Mouse (Mus musculus) MEL (cell line): Measurements from ENCODE around the gene Dlx4. TPM values are rescaled to one million over a fixed set of nuclear protein-coding genes. Genes with fewer than 3 reads are reported as not detected.

Source experiments
- DNase-seq: peaks from one replicate; pipeline ENCODE4 v3.0.0; 2011; ENCODE audit warnings: low read depth, low spot score
- H3K27ac ChIP-seq: 2 replicates; pipeline ENCODE4 v1.5.1; 2012; ENCODE audit warnings: low read depth, mild to moderate bottlenecking, control low read depth, low read length, moderate library complexity; ENCODE audit not compliant: control insufficient read depth
- H3K27me3 ChIP-seq, 2 experiments: fragments of 150-350 bp in 1 of 2; sonication (generic) in 1 of 2; 2 replicates each; pipeline ENCODE4 v1.6.1; 2012; ENCODE audit warnings: low read length in 2 of 2, mild to moderate bottlenecking in 2 of 2, improper control_type of control experiment in 1 of 2, moderate library complexity in 1 of 2; ENCODE audit not compliant: insufficient read depth in 2 of 2, control insufficient read depth in 1 of 2
- H3K36me3 ChIP-seq, 2 experiments: 2 replicates each; pipeline ENCODE4 v1.6.1; 2012 to 2014; ENCODE audit warnings: low read length in 2 of 2, improper control_type of control experiment in 1 of 2, inconsistent platforms in 1 of 2, mild to moderate bottlenecking in 1 of 2; ENCODE audit not compliant: insufficient read depth in 2 of 2, control insufficient read depth in 1 of 2
- H3K4me1 ChIP-seq, 2 experiments: fragments of 150-350 bp in 1 of 2; sonication (generic) in 1 of 2; 2 replicates each; pipeline ENCODE4 v1.6.1; 2012; ENCODE audit warnings: low read length in 2 of 2, improper control_type of control experiment in 1 of 2, mild to moderate bottlenecking in 1 of 2; ENCODE audit not compliant: insufficient read depth in 2 of 2, control insufficient read depth in 1 of 2
- H3K4me3 ChIP-seq, 2 experiments: fragments of 150-350 bp in 1 of 2; sonication (generic) in 1 of 2; 2 replicates each; pipeline ENCODE4 v1.5.1; 2012; ENCODE audit warnings: low read depth in 2 of 2, low read length in 2 of 2, mild to moderate bottlenecking in 2 of 2, moderate library complexity in 2 of 2, control low read depth in 1 of 2, improper control_type of control experiment in 1 of 2; ENCODE audit not compliant: control insufficient read depth in 1 of 2, insufficient read depth in 1 of 2
- H3K79me2 ChIP-seq: 2 replicates; pipeline ENCODE4 v1.6.1; 2012; ENCODE audit warnings: mild to moderate bottlenecking, low read length, moderate library complexity; ENCODE audit not compliant: control insufficient read depth, poor library complexity, insufficient read depth
- H3K9ac ChIP-seq: 2 replicates; pipeline ENCODE4 v1.6.1; 2012; ENCODE audit warnings: low read depth, mild to moderate bottlenecking, control low read depth, low read length, moderate library complexity; ENCODE audit not compliant: control insufficient read depth, poor library complexity, severe bottlenecking
- H3K9me3 ChIP-seq: fragments of 150-350 bp; sonication (generic); replicated peaks from 2 replicates; pipeline ENCODE4 v1.6.1; 2012; ENCODE audit warnings: mild to moderate bottlenecking, low read length, improper control_type of control experiment, moderate library complexity; ENCODE audit not compliant: insufficient read depth
- BHLHE40 ChIP-seq: IDR thresholded peaks from 2 replicates; pipeline ENCODE4 v1.6.1; 2012; ENCODE audit warnings: low read depth, mild to moderate bottlenecking, inconsistent platforms, low read length, improper control_type of control experiment, borderline replicate concordance
- CHD1 ChIP-seq: IDR thresholded peaks from 2 replicates; pipeline ENCODE4 v1.6.1; 2012; ENCODE audit warnings: low read depth, mild to moderate bottlenecking, inconsistent platforms, low read length, improper control_type of control experiment
- CHD2 ChIP-seq: IDR thresholded peaks from 2 replicates; pipeline ENCODE4 v1.6.1; 2011; ENCODE audit warnings: low read length, improper control_type of control experiment
- E2F4 ChIP-seq: IDR thresholded peaks from 2 replicates; pipeline ENCODE4 v1.6.1; 2011; ENCODE audit warnings: low read depth, low read length, improper control_type of control experiment, borderline replicate concordance
- EP300 ChIP-seq, 2 experiments: IDR thresholded peaks; 2 replicates each; pipeline ENCODE4 v1.6.1; 2011; ENCODE audit warnings: improper control_type of control experiment in 2 of 2, low read length in 2 of 2, low read depth in 1 of 2, mild to moderate bottlenecking in 1 of 2
- ETS1 ChIP-seq: IDR thresholded peaks from 2 replicates; pipeline ENCODE4 v1.6.1; 2012; ENCODE audit warnings: low read depth, mild to moderate bottlenecking, inconsistent platforms, low read length, improper control_type of control experiment, moderate library complexity
- GABPA ChIP-seq: IDR thresholded peaks from 2 replicates; pipeline ENCODE4 v1.6.1; 2012; ENCODE audit warnings: low read depth, mild to moderate bottlenecking, inconsistent platforms, low read length, improper control_type of control experiment, moderate library complexity
- JUND ChIP-seq: IDR thresholded peaks from 2 replicates; pipeline ENCODE4 v1.6.1; 2011; ENCODE audit warnings: low read depth, mild to moderate bottlenecking, improper control_type of control experiment, low read length
- KAT2A ChIP-seq: conservative IDR thresholded peaks from 2 replicates; pipeline ENCODE4 v1.6.1; 2012; ENCODE audit warnings: low read depth, low read length, improper control_type of control experiment, inconsistent platforms
- MAX ChIP-seq: IDR thresholded peaks from 2 replicates; pipeline ENCODE4 v1.6.1; 2011; ENCODE audit warnings: low read length, improper control_type of control experiment
- MEF2A ChIP-seq: IDR thresholded peaks from 2 replicates; pipeline ENCODE4 v1.6.1; 2014; ENCODE audit warnings: low read depth, mild to moderate bottlenecking, inconsistent platforms, low read length, improper control_type of control experiment; ENCODE audit not compliant: poor library complexity, insufficient replicate concordance, severe bottlenecking; ENCODE audit errors: extremely low read depth
- MXI1 ChIP-seq: IDR thresholded peaks from 2 replicates; pipeline ENCODE4 v1.6.1; 2011; ENCODE audit warnings: mild to moderate bottlenecking, low read depth, low read length, improper control_type of control experiment
- MYC ChIP-seq: IDR thresholded peaks from 2 replicates; pipeline ENCODE4 v1.6.1; 2011; ENCODE audit warnings: low read depth, mild to moderate bottlenecking, low read length, improper control_type of control experiment, moderate library complexity
- POLR2A ChIP-seq, 2 experiments: IDR thresholded peaks; 2 replicates each; pipeline ENCODE4 v1.6.1; 2011 to 2012; ENCODE audit warnings: low read length in 2 of 2, mild to moderate bottlenecking in 2 of 2, control low read depth in 1 of 2, improper control_type of control experiment in 1 of 2, low read depth in 1 of 2, moderate library complexity in 1 of 2; ENCODE audit not compliant: control insufficient read depth in 1 of 2, insufficient read depth in 1 of 2, poor library complexity in 1 of 2
- POLR2AphosphoS5 ChIP-seq: IDR thresholded peaks from 2 replicates; pipeline ENCODE4 v1.6.1; 2012; ENCODE audit warnings: low read depth, borderline replicate concordance, mild to moderate bottlenecking, inconsistent platforms, low read length, moderate library complexity, mixed read lengths
- SMC3 ChIP-seq: IDR thresholded peaks from 2 replicates; pipeline ENCODE4 v1.6.1; 2011; ENCODE audit warnings: low read depth, low read length, improper control_type of control experiment
- TAL1 ChIP-seq: IDR thresholded peaks from 2 replicates; pipeline ENCODE4 v1.6.1; 2012; ENCODE audit warnings: mild to moderate bottlenecking, inconsistent platforms, low read length, moderate library complexity, mixed read lengths
- TBP ChIP-seq: IDR thresholded peaks from 2 replicates; pipeline ENCODE4 v1.8.0; 2011; ENCODE audit warnings: low read depth, low read length, improper control_type of control experiment
- TCF12 ChIP-seq: IDR thresholded peaks from 2 replicates; pipeline ENCODE4 v1.6.1; 2014; ENCODE audit warnings: low read depth, mild to moderate bottlenecking, inconsistent platforms, low read length, improper control_type of control experiment, moderate library complexity
- UBTF ChIP-seq: IDR thresholded peaks from 2 replicates; pipeline ENCODE4 v1.6.1; 2012; ENCODE audit warnings: low read depth, mild to moderate bottlenecking, inconsistent platforms, low read length, improper control_type of control experiment, moderate library complexity, borderline replicate concordance; ENCODE audit not compliant: insufficient read depth
- USF2 ChIP-seq, 2 experiments: IDR thresholded peaks; 2 replicates each; pipeline ENCODE4 v1.6.1; 2011 to 2012; ENCODE audit warnings: improper control_type of control experiment in 2 of 2, low read length in 2 of 2, borderline replicate concordance in 1 of 2, inconsistent platforms in 1 of 2, low read depth in 1 of 2, mild to moderate bottlenecking in 1 of 2; ENCODE audit not compliant: insufficient read depth in 1 of 2
- ZMIZ1 ChIP-seq: IDR thresholded peaks from 2 replicates; pipeline ENCODE4 v1.6.1; 2012; ENCODE audit warnings: low read depth, mild to moderate bottlenecking, inconsistent platforms, low read length, improper control_type of control experiment, moderate library complexity
- ZNF384 ChIP-seq: IDR thresholded peaks from 2 replicates; pipeline ENCODE4 v1.6.1; 2012; ENCODE audit warnings: low read depth, mild to moderate bottlenecking, inconsistent platforms, low read length, improper control_type of control experiment
- polyA plus RNA-seq, 2 experiments: library from polyadenylated mRNA; stranded (reverse) in 1 of 2; unstranded in 1 of 2; fragments of >175 nt in 1 of 2; fragments of >200 nt in 1 of 2; gene quantifications; 2 replicates each; pipeline versions ENCODE4 v1.2.1 to v1.2.4; 2012; ENCODE audit warnings: low replicate concordance in 2 of 2, low read depth in 1 of 2; ENCODE audit not compliant: insufficient read length in 2 of 2, insufficient read depth in 1 of 2, missing spikeins in 1 of 2
- total RNA-seq: library from RNA; depleted of rRNA; stranded (reverse); fragments of 300-350 nt; gene quantifications from 2 replicates; pipeline ENCODE4 v1.2.3, GENCODE M21; 2012

Gene Dlx4
- total and polyA plus RNA-seq, 3 experiments: not detected

- no peak overlapping the region for H3K27ac ChIP-seq
- DNase-seq: no peak
- H3K79me2 ChIP-seq: no peaks in the 10 kb centered on the region
- no peaks in the 10 kb centered on the region for H3K4me1 ChIP-seq
- no peak for TF ChIP-seq MEF2A
- TF ChIP-seq POLR2A (IDR thresholded peaks at IDR 0.05; ENCODE audit: control insufficient read depth in 1 of 2, insufficient read depth in 1 of 2, low read depth in 1 of 2, low read length in 2 of 2, poor library complexity in 1 of 2): no peak
- no peak for TF ChIP-seq CHD1
- no peak for TF ChIP-seq ETS1
- TF ChIP-seq CHD2: no peak
- TF ChIP-seq EP300 (IDR thresholded peaks at IDR 0.05; ENCODE audit: low read depth in 1 of 2, low read length in 2 of 2): no peak
- no peak for TF ChIP-seq KAT2A
- TF ChIP-seq E2F4: no peak
- TF ChIP-seq MAX: no peak
- no peak for TF ChIP-seq ZMIZ1
- no peak for TF ChIP-seq MXI1
- no peak for TF ChIP-seq GABPA
- no peak for TF ChIP-seq BHLHE40
- H3K9me3 ChIP-seq: no peaks in the 10 kb centered on the region
- H3K27me3 ChIP-seq: peaks cover 19 to 24% of the 10 kb centered on the region in 2 experiments
- H3K4me3 ChIP-seq: no peak overlapping the region
- H3K36me3 ChIP-seq: no peaks in the 10 kb centered on the region
- H3K9ac ChIP-seq: no peak overlapping the region
These were observed 33.2 kb upstream of the Dlx4 start for GRCm38 (mm10) chr11:95179311-95179710.

- H3K27me3 ChIP-seq: peaks cover 10 to 16% of the 10 kb centered on the region in 2 experiments
- H3K4me3 ChIP-seq: no peak overlapping the region
- TF ChIP-seq TCF12: no peak
- TF ChIP-seq TAL1: no peak
- TF ChIP-seq UBTF: no peak
- TF ChIP-seq MYC: no peak
- TF ChIP-seq CHD2: no peak
- TF ChIP-seq JUND: no peak
- no peak for TF ChIP-seq KAT2A
- TF ChIP-seq TBP: no peak
- no peak for TF ChIP-seq USF2 (IDR thresholded peaks at IDR 0.05; ENCODE audit: borderline replicate concordance in 1 of 2, insufficient read depth in 1 of 2, low read depth in 1 of 2, low read length in 2 of 2)
- no peak for TF ChIP-seq E2F4
- TF ChIP-seq POLR2AphosphoS5: no peak
- TF ChIP-seq SMC3: no peak
- TF ChIP-seq BHLHE40: no peak
- no peak for TF ChIP-seq ZNF384
- no peak overlapping the region for H3K27ac ChIP-seq
- no peaks in the 10 kb centered on the region for H3K4me1 ChIP-seq
- DNase-seq: no peak
- H3K9me3 ChIP-seq: no peaks in the 10 kb centered on the region
- no peaks in the 10 kb centered on the region for H3K36me3 ChIP-seq
- H3K79me2 ChIP-seq: no peaks in the 10 kb centered on the region
- H3K9ac ChIP-seq: no peak overlapping the region
These were observed 19.8 kb upstream of the Dlx4 start for GRCm38 (mm10) chr11:95165857-95166256.
